Mouse (Mus musculus): ENCODE results near the gene Capn9. TPM values are rescaled to one million over a fixed set of nuclear protein-coding genes. Genes with fewer than 3 reads are reported as not detected.

Capn9 gene
- not detected for total RNA-seq (2021)
- long read RNA-seq, experiment 1 = 0 reads
- long read RNA-seq, experiment 2 = 0 reads

- no peak for DNase-seq (ENCODE audit: low spot score in 2 of 2)
These were observed at the start of gene Capn9 for GRCm38 (mm10) chr8:124575811-124576210. Gene Capn9, plus strand, starts transcription at chr8:124576111.

GRCm38 (mm10) chr8:124526261-124526660, 49.6 kb upstream of the Capn9 start:
- no peak for DNase-seq (ENCODE audit: low spot score in 2 of 2)

GRCm38 (mm10) chr8:124530076-124530475, 45.8 kb upstream of the Capn9 start:
- no peak for DNase-seq (ENCODE audit: low spot score in 2 of 2)

GRCm38 (mm10) chr8:124530556-124530955, 45.4 kb upstream of the Capn9 start:
- no peak for DNase-seq (ENCODE audit: low spot score in 2 of 2)

- DNase-seq (ENCODE audit: low spot score in 2 of 2) = no peak
These were observed 44.9 kb upstream of the Capn9 start for GRCm38 (mm10) chr8:124530996-124531395.

- DNase-seq (ENCODE audit: low spot score in 2 of 2) = no peak
These were observed 43.3 kb upstream of the Capn9 start for GRCm38 (mm10) chr8:124532626-124533025.

GRCm38 (mm10) chr8:124535451-124535850, 40.5 kb upstream of the Capn9 start:
- no peak for DNase-seq (ENCODE audit: low spot score in 2 of 2)

GRCm38 (mm10) chr8:124540906-124541305, 35.0 kb upstream of the Capn9 start:
- no peak for DNase-seq (ENCODE audit: low spot score in 2 of 2)

- no peak for DNase-seq (ENCODE audit: low spot score in 2 of 2)
These were observed 33.9 kb upstream of the Capn9 start for GRCm38 (mm10) chr8:124542001-124542400.

- no peak for DNase-seq (ENCODE audit: low spot score in 2 of 2)
These were observed 32.6 kb upstream of the Capn9 start for GRCm38 (mm10) chr8:124543272-124543671.

GRCm38 (mm10) chr8:124546371-124546770, 29.5 kb upstream of the Capn9 start:
- no peak for DNase-seq (ENCODE audit: low spot score in 2 of 2)

- DNase-seq (ENCODE audit: low spot score in 2 of 2) = no peak
These were observed 29.1 kb upstream of the Capn9 start for GRCm38 (mm10) chr8:124546815-124547214.

- no peak for DNase-seq (ENCODE audit: low spot score in 2 of 2)
These were observed 28.6 kb upstream of the Capn9 start for GRCm38 (mm10) chr8:124547269-124547668.

- DNase-seq (ENCODE audit: low spot score in 2 of 2) = no peak
These were observed 27.7 kb upstream of the Capn9 start for GRCm38 (mm10) chr8:124548187-124548586.

- DNase-seq (ENCODE audit: low spot score in 2 of 2) = no peak
These were observed 24.8 kb upstream of the Capn9 start for GRCm38 (mm10) chr8:124551011-124551661.

- DNase-seq (ENCODE audit: low spot score in 2 of 2) = no peak
These were observed 20.7 kb upstream of the Capn9 start for GRCm38 (mm10) chr8:124555113-124555750.

- no peak for DNase-seq (ENCODE audit: low spot score in 2 of 2)
These were observed 19.7 kb upstream of the Capn9 start for GRCm38 (mm10) chr8:124556164-124556563.

- no peak for DNase-seq (ENCODE audit: low spot score in 2 of 2)
These were observed 19.3 kb upstream of the Capn9 start for GRCm38 (mm10) chr8:124556658-124557057.

- DNase-seq (ENCODE audit: low spot score in 2 of 2) = no peak
These were observed 18.4 kb upstream of the Capn9 start for GRCm38 (mm10) chr8:124557476-124557875.

- DNase-seq (ENCODE audit: low spot score in 2 of 2) = no peak
These were observed 8.8 kb upstream of the Capn9 start for GRCm38 (mm10) chr8:124567126-124567525.

- DNase-seq (ENCODE audit: low spot score in 2 of 2) = no peak
These were observed 8.3 kb upstream of the Capn9 start for GRCm38 (mm10) chr8:124567584-124567983.

- DNase-seq (ENCODE audit: low spot score in 2 of 2) = no peak
These were observed 6.8 kb upstream of the Capn9 start for GRCm38 (mm10) chr8:124569100-124569499.

GRCm38 (mm10) chr8:124569593-124569992, 6.3 kb upstream of the Capn9 start, which contains the start of gene Agt:
Gene Agt, minus strand, starts transcription at chr8:124569706.
- DNase-seq (ENCODE audit: low spot score in 2 of 2) = peak in 1 of 2 experiments; percentile 47
